Mouse (Mus musculus): ENCODE measurements around the gene Alox12. TPM values are rescaled to one million over a fixed set of nuclear protein-coding genes. Genes with fewer than 3 reads are reported as not detected.

Gene Alox12
- total RNA-seq (2021) = 1 to 10 TPM; 1.3 to 1.6 TPM
- polyA plus RNA-seq (2012; rRNA removed) = 1.7 and 1.8 TPM in 2 replicates
- long read RNA-seq, partial matches to known transcripts = 1 of 2 reads
- long read RNA-seq, other reads (novel, unspliced or antisense) = 0 of 2 reads

- peak; percentile 79 for DNase-seq
These were observed at the start of gene Alox12 for GRCm38 (mm10) chr11:70254931-70255531. Gene Alox12, minus strand, starts transcription at chr11:70255353.

GRCm38 (mm10) chr11:70302293-70302692, 47.1 kb upstream of the Alox12 start:
- peak; percentile 35 for DNase-seq

GRCm38 (mm10) chr11:70297836-70298454, 42.8 kb upstream of the Alox12 start:
- DNase-seq = no peak

GRCm38 (mm10) chr11:70297405-70297804, 42.3 kb upstream of the Alox12 start:
- DNase-seq = no peak

GRCm38 (mm10) chr11:70293881-70294280, 38.7 kb upstream of the Alox12 start:
- no peak for DNase-seq

- no peak for DNase-seq
These were observed 36.1 kb upstream of the Alox12 start for GRCm38 (mm10) chr11:70291235-70291634.

GRCm38 (mm10) chr11:70289236-70289635, 34.1 kb upstream of the Alox12 start:
- no peak for DNase-seq

- DNase-seq = no peak
These were observed 32.9 kb upstream of the Alox12 start for GRCm38 (mm10) chr11:70288102-70288501.

- DNase-seq = no peak
These were observed 30.5 kb upstream of the Alox12 start for GRCm38 (mm10) chr11:70285686-70286085.

- no peak for DNase-seq
These were observed 29.6 kb upstream of the Alox12 start for GRCm38 (mm10) chr11:70284757-70285156.

GRCm38 (mm10) chr11:70283666-70284065, 28.5 kb upstream of the Alox12 start:
- no peak for DNase-seq

- no peak for DNase-seq
These were observed 25.3 kb upstream of the Alox12 start for GRCm38 (mm10) chr11:70280441-70280840.

GRCm38 (mm10) chr11:70278961-70279360, 23.8 kb upstream of the Alox12 start:
- DNase-seq = no peak

- no peak for DNase-seq
These were observed 16.5 kb upstream of the Alox12 start for GRCm38 (mm10) chr11:70271641-70272040.

- DNase-seq = no peak
These were observed 11.3 kb upstream of the Alox12 start for GRCm38 (mm10) chr11:70266405-70266804.

- no peak for DNase-seq
These were observed 10.7 kb upstream of the Alox12 start for GRCm38 (mm10) chr11:70265819-70266218.

GRCm38 (mm10) chr11:70265252-70265651, 10.1 kb upstream of the Alox12 start:
- DNase-seq = no peak

- DNase-seq = no peak
These were observed 3.9 kb upstream of the Alox12 start for GRCm38 (mm10) chr11:70259035-70259434.

- DNase-seq = no peak
These were observed 816 bp downstream of the Alox12 start for GRCm38 (mm10) chr11:70254337-70254736.

- DNase-seq = no peak
These were observed 3.3 kb downstream of the Alox12 start for GRCm38 (mm10) chr11:70251853-70252252.

GRCm38 (mm10) chr11:70250150-70250549, 5.0 kb downstream of the Alox12 start:
- no peak for DNase-seq

GRCm38 (mm10) chr11:70247136-70247845, 7.9 kb downstream of the Alox12 start:
- DNase-seq = peak; percentile 69

- no peak for DNase-seq
These were observed 12.6 kb downstream of the Alox12 start for GRCm38 (mm10) chr11:70242591-70242990.
